Mouse (Mus musculus) kidney, postnatal 0 days (tissue): Measurements from ENCODE around the gene Tnrc6b. TPM values are rescaled to one million over a fixed set of nuclear protein-coding genes. Genes with fewer than 3 reads are reported as not detected.
"Not testable (repeated sequence)": the region's sequence is repeated elsewhere in the genome, so short reads cannot be mapped to it uniquely, and the experiment has no call there.

Source experiments
- ATAC-seq: fragments of 200-750 bp; cut with Nextera tagmentation; replicated peaks from 2 replicates; pipeline ENCODE4 v1.8.0; 2017; ENCODE audit warnings: low read depth, moderate number of reproducible peaks, moderate TSS enrichment, moderate library complexity; ENCODE audit not compliant: low FRiP score
- DNase-seq: peaks from one replicate; pipeline ENCODE4 v3.0.0-alpha.2; 2016; ENCODE audit warnings: low spot score
- H3K27ac ChIP-seq: fragments of 300-500 bp; sonication (generic); 2 replicates; pipeline ENCODE4 v1.5.1; 2014; ENCODE audit warnings: mild to moderate bottlenecking
- H3K27me3 ChIP-seq: fragments of 300-500 bp; sonication (generic); 2 replicates; pipeline ENCODE4 v1.6.1; 2014; ENCODE audit warnings: low read length, mixed read lengths; ENCODE audit not compliant: insufficient read depth
- H3K36me3 ChIP-seq: fragments of 300-500 bp; sonication (generic); 2 replicates; pipeline ENCODE4 v1.6.1; 2014; ENCODE audit warnings: low read length, mixed read lengths; ENCODE audit not compliant: insufficient read depth
- H3K4me1 ChIP-seq: fragments of 300-500 bp; sonication (generic); replicated peaks from 2 replicates; pipeline ENCODE4 v1.6.1; 2014; ENCODE audit warnings: antibody characterized with exemption, low read length, mixed read lengths; ENCODE audit not compliant: insufficient read depth
- H3K4me2 ChIP-seq: fragments of 300-500 bp; sonication (generic); 2 replicates; pipeline ENCODE4 v1.6.1; 2014; ENCODE audit warnings: mild to moderate bottlenecking, low read length, moderate library complexity, mixed read lengths
- H3K4me3 ChIP-seq: fragments of 300-500 bp; sonication (generic); replicated peaks from 2 replicates; pipeline ENCODE4 v1.5.1; 2014; ENCODE audit warnings: low read depth, low read length
- H3K9ac ChIP-seq: fragments of 300-500 bp; sonication (generic); 2 replicates; pipeline ENCODE4 v1.6.1; 2014; ENCODE audit warnings: low read depth, low read length
- H3K9me3 ChIP-seq: fragments of 300-500 bp; sonication (generic); replicated peaks from 2 replicates; pipeline ENCODE4 v1.6.1; 2016; ENCODE audit warnings: low read length, inconsistent platforms, mixed read lengths
- CTCF ChIP-seq: IDR thresholded peaks from 2 replicates; pipeline ENCODE4 v1.5.1; 2016; ENCODE audit warnings: antibody characterized with exemption, low read depth, mild to moderate bottlenecking, moderate library complexity
- WGBS: fragments of 180-500 bp; shearing (Covaris S2); extraction: QIAGEN DNeasy Blood & Tissue Kit; methylation state at CpG from one replicate; pipeline ENCODE4 v1.1.7; 2014; 5-methylcytosine and 5-hydroxymethylcytosine counted together
- polyA plus RNA-seq: library from polyadenylated mRNA; unstranded; fragments of >200 nt; fragmentation: Nextera tagmentation; extraction: Ambion mirVana; gene quantifications from 2 replicates; pipeline ENCODE4 v1.2.1, GENCODE M21; 2015

Tnrc6b gene
- polyA plus RNA-seq, 1 experiment from 2014 or later = 11.2 TPM

- H3K4me1 ChIP-seq = 0 out of 2 replicates have a peak, but pooled peaks cover 8% of the 10 kb centered on the region
- 0 out of 2 replicates have a peak, but pooled peaks cover 3% of the 10 kb centered on the region for H3K36me3 ChIP-seq
- ATAC-seq (no peak), DNase-seq (peak; percentile 44)
- no peak overlapping the region for H3K4me2 ChIP-seq
- TF ChIP-seq CTCF = no peak
- no peaks in the 10 kb centered on the region for H3K27me3 ChIP-seq
- H3K9ac ChIP-seq = no peak overlapping the region
- H3K27ac ChIP-seq = peak overlapping the region; percentile 8; the same call in 1 of the 2 replicates
- H3K4me3 ChIP-seq = no peak overlapping the region
- H3K9me3 ChIP-seq = no peaks in the 10 kb centered on the region
- 34% methylated on average over 8 of the region's 8 CpGs for WGBS
Measured at GRCm38 (mm10) chr15:80850004-80850403, 138.9 kb downstream of the Tnrc6b start.

GRCm38 (mm10) chr15:80850682-80851475 is 139.8 kb downstream of the Tnrc6b start:
- DNase-seq (no peak), ATAC-seq (no peak)
- Histone ChIP-seq H3K27ac (no peak overlapping the region), H3K36me3 (0 out of 2 replicates have a peak, but pooled peaks cover 3% of the 10 kb centered on the region), H3K9me3 (no peaks in the 10 kb centered on the region), H3K4me2 (no peak overlapping the region), H3K9ac (no peak overlapping the region), H3K27me3 (no peaks in the 10 kb centered on the region), H3K4me1 (0 out of 2 replicates have a peak, but pooled peaks cover 8% of the 10 kb centered on the region), H3K4me3 (no peak overlapping the region)
- TF ChIP-seq CTCF = no peak
- WGBS = 86% methylated on average over 7 of the region's 7 CpGs

- Histone ChIP-seq H3K27me3 (no peaks in the 10 kb centered on the region), H3K4me2 (no peak overlapping the region), H3K9me3 (no peaks in the 10 kb centered on the region), H3K4me1 (0 out of 2 replicates have a peak, but pooled peaks cover 8% of the 10 kb centered on the region), H3K27ac (no peak overlapping the region), H3K9ac (no peak overlapping the region), H3K36me3 (0 out of 2 replicates have a peak, but pooled peaks cover 3% of the 10 kb centered on the region), H3K4me3 (no peak overlapping the region)
- no peak for TF ChIP-seq CTCF
- 95% methylated on average over 5 of the region's 5 CpGs for WGBS
- DNase-seq (no peak), ATAC-seq (no peak)
Measured at GRCm38 (mm10) chr15:80852122-80852521, 141.0 kb downstream of the Tnrc6b start.

GRCm38 (mm10) chr15:80852527-80852926 is 141.4 kb downstream of the Tnrc6b start:
- H3K4me1 ChIP-seq, H3K27me3 ChIP-seq, H3K36me3 ChIP-seq, ATAC-seq, H3K4me3 ChIP-seq, H3K9ac ChIP-seq, H3K4me2 ChIP-seq, H3K27ac ChIP-seq, DNase-seq, H3K9me3 ChIP-seq: not testable (repeated sequence)
- TF ChIP-seq CTCF = peak; percentile 34
- 89% methylated on average over 3 of the region's 3 CpGs for WGBS

- no peak overlapping the region for H3K9ac ChIP-seq
- 0 out of 2 replicates have a peak, but pooled peaks cover 8% of the 10 kb centered on the region for H3K36me3 ChIP-seq
- no peaks in the 10 kb centered on the region for H3K4me1 ChIP-seq
- no peak for TF ChIP-seq CTCF
- no peak overlapping the region for H3K4me2 ChIP-seq
- no peaks in the 10 kb centered on the region for H3K9me3 ChIP-seq
- no peak for ATAC-seq
- H3K4me3 ChIP-seq = no peak overlapping the region
- H3K27ac ChIP-seq = no peak overlapping the region
- DNase-seq = no peak
- WGBS = 100% methylated on average over 2 of the region's 2 CpGs
- H3K27me3 ChIP-seq = no peaks in the 10 kb centered on the region
Measured at GRCm38 (mm10) chr15:80859366-80859765, 148.3 kb downstream of the Tnrc6b start.

- WGBS = 91% methylated on average over 1 of the region's 1 CpGs
- Histone ChIP-seq H3K27me3 (no peaks in the 10 kb centered on the region), H3K36me3 (0 out of 2 replicates have a peak, but pooled peaks cover 12% of the 10 kb centered on the region), H3K27ac (no peak overlapping the region), H3K4me3 (no peak overlapping the region), H3K4me2 (no peak overlapping the region), H3K9me3 (no peaks in the 10 kb centered on the region), H3K9ac (no peak overlapping the region), H3K4me1 (no peaks in the 10 kb centered on the region)
- DNase-seq = no peak
- no peak for ATAC-seq
- TF ChIP-seq CTCF = no peak
Measured at GRCm38 (mm10) chr15:80861302-80861701, 150.2 kb downstream of the Tnrc6b start.
